Mouse (Mus musculus) liver, adult 2 months (tissue): ENCODE data around the gene Pdlim7.

ENCODE experiments used
- CTCF ChIP-seq: fragments of 200-500 bp; IDR thresholded peaks from 2 replicates; pipeline ENCODE4 v1.5.1; 2011; ENCODE audit warnings: low read depth, low read length, control low read depth
- POLR2A ChIP-seq: fragments of 200-500 bp; IDR thresholded peaks from 2 replicates; pipeline ENCODE4 v1.6.1; 2011; ENCODE audit warnings: low read length, control low read depth; ENCODE audit not compliant: insufficient read depth; ENCODE audit errors: extremely low read depth

DNA sequence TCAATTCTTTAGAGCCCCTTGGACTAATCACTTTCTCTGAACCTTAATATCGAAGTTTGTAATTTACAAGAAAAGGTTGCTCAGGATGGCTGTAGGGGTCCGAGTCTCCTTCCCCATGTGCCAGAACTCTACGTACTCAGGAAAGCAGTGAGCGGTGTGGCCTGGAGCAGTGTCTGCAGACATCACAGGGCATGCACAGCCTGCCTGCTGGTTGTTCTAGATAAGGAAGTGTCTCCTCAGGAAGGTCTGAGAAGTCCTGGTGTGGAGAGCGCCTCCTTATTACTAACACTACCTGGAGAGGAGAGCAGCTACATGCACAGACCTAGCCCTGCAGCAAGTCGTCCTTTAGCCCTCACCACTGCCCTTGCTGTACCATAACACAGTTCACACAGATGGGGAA, 31.3 kb upstream of the Pdlim7 start:
- no peak for TF ChIP-seq CTCF
- TF ChIP-seq POLR2A, result no peak
